Mouse (Mus musculus) G1E (cell line): ENCODE data around the gene Sptb.

Source experiments
- CTCF ChIP-seq: IDR thresholded peaks from 2 replicates; pipeline ENCODE4 v1.5.1; 2012; ENCODE audit warnings: low read depth, low read length, inconsistent platforms, mixed read lengths
- GATA1 ChIP-seq: IDR thresholded peaks from 2 replicates; pipeline ENCODE4 v1.6.1; 2012; ENCODE audit warnings: borderline replicate concordance, low read length, inconsistent platforms, mixed read lengths
- TAL1 ChIP-seq: conservative IDR thresholded peaks from 2 replicates; pipeline ENCODE4 v1.6.1; 2012; ENCODE audit warnings: low read depth, low read length, inconsistent platforms, mixed read lengths

DNA sequence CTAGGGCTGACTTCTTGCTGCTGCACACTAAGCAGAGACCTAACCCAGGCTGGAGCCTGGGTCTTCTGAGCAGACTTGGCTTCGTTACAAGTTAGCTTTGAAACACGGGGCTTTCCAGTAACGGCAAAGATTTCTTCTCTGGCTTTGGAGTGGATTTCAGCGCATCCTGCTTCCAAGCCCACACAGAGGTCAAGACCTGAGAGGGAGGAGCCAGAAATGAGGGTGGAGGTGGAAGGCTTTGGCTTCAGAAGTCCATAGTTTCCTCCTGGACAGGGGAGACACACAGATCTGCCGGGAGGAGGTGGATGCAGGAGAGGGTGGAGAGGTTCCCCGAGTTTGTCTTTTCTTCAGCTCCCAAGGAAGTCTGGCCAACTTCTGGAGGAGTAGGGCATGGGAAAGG is 120.8 kb downstream of the Sptb start:
- TF ChIP-seq CTCF (no peak), TAL1 (no peak), GATA1 (no peak)
